Mouse (Mus musculus): ENCODE measurements around the gene E2f1. TPM values are rescaled to one million over a fixed set of nuclear protein-coding genes. Genes with fewer than 3 reads are reported as not detected.

E2f1 gene
- polyA plus RNA-seq, 1 experiment from 2014 or later, result 21.3 TPM

DNA sequence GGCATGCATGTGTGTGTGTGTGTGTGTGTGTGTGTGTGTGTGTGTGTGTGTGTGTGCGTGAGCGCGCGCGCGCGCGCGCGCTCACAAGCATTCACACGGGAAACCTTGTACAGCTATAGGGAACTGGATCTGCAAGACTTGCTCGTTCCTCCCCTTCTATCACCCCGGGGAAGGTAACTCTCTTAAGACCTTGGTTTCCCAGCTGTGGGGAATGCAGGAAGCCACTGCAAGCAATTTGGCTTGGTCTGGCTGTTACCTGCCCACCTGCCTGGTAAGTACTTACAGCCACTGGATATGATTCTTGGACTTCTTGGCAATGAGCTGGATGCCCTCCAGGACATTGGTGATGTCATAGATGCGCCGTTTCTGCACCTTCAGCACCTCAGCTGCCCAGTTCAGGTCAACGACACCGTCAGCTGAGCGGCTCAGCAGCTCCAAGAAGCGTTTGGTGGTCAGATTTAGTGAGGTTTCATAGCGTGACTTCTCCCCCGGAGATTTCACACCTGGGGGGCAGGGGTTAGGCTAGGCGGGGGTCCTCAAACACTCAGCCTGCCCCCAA, 6.0 kb downstream of the E2f1 start:
- Histone ChIP-seq H3K4me1 (replicated peaks; ENCODE audit: control insufficient read depth, insufficient read depth, low read length) (peaks cover 27% of the 10 kb centered on the region), H3K9me3 (ENCODE audit: control insufficient read depth, low read length) (no peaks in the 10 kb centered on the region), H3K9ac (ENCODE audit: low read length) (no peak overlapping the region), H3K4me2 (ENCODE audit: low read depth, low read length) (no peak overlapping the region), H3K36me3 (ENCODE audit: control insufficient read depth, insufficient read depth, low read length) (peaks cover 19% of the 10 kb centered on the region), H3K4me3 (ENCODE audit: low read length) (no peak overlapping the region), H3K27me3 (ENCODE audit: control insufficient read depth, insufficient read depth, low read depth, low read length) (no peaks in the 10 kb centered on the region), H3K27ac (ENCODE audit: low read length) (no peak overlapping the region)
- ATAC-seq (ENCODE audit: low read depth), result no peak
- 81% methylated on average over 22 of the region's 22 CpGs for WGBS

DNA sequence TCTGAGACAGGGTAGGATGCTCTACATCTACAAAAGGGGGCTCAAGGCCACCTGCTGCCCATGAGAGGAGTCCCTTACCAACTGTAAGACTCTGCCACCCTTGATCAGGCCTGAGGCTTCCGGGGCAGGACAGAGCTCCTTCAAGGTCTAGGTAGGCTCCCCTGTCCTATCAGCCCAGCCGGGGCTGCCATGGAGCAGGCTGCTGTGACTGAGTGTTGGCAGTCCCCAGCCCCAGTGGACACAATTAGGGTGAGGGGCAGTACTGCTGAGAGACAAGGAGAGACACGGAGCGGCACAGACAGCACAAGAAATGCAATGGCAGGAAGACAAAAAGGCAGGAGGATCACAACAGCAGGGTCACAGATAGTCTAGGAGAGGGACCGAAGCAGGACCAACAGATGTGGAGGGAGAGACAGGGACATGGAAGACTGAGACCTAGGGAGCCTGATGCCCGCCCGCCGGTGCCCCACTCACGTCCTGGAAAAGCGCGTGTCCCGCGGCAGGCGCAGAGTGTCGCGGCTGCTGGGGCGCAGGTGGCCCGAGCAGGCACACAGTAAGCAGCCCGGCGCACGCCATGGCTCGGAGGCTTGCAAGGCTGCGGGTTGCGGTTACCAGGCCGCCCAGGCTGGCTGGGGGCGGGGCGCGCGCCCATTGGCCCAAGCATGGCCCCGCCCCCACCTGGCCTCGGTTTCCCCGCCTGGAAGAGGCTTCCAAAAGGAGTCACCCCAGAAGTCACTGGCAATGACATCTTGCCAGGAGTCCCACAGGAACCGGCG, 11.2 kb downstream of the E2f1 start, which contains the start of gene Necab3:
Necab3 (minus strand) TSS at position 627 of the 776 bp plus-strand sequence.
- no peak within 1 kb of the TSS for H3K27ac ChIP-seq (ENCODE audit: low read length)
- WGBS, result 12% methylated on average over 34 of the region's 34 CpGs
- peak within 1 kb of the TSS; percentile 13; the same call in 1 of the 2 replicates for H3K9ac ChIP-seq (ENCODE audit: low read length)
- H3K4me1 ChIP-seq (replicated peaks; ENCODE audit: control insufficient read depth, insufficient read depth, low read length), result peaks cover 14% of the 10 kb centered on the region
- H3K4me2 ChIP-seq (ENCODE audit: low read depth, low read length), result peak within 1 kb of the TSS; percentile 55
- no peaks in the 10 kb centered on the region for H3K27me3 ChIP-seq (ENCODE audit: control insufficient read depth, insufficient read depth, low read depth, low read length)
- ATAC-seq (ENCODE audit: low read depth), result peak; percentile 37; the same call in 1 of the 2 replicates
- peaks cover 16% of the 10 kb centered on the region for H3K36me3 ChIP-seq (ENCODE audit: control insufficient read depth, insufficient read depth, low read length)
- peak within 1 kb of the TSS; percentile 27 for H3K4me3 ChIP-seq (ENCODE audit: low read length)
- no peaks in the 10 kb centered on the region for H3K9me3 ChIP-seq (ENCODE audit: control insufficient read depth, low read length)

- Histone ChIP-seq H3K9me3 (ENCODE audit: control insufficient read depth, low read length) (no peaks in the 10 kb centered on the region), H3K4me1 (replicated peaks; ENCODE audit: control insufficient read depth, insufficient read depth, low read length) (peaks cover 20% of the 10 kb centered on the region), H3K4me2 (ENCODE audit: low read depth, low read length) (no peak overlapping the region), H3K4me3 (ENCODE audit: low read length) (no peak overlapping the region), H3K36me3 (ENCODE audit: control insufficient read depth, insufficient read depth, low read length) (peaks cover 7% of the 10 kb centered on the region; the same call in 1 of the 2 replicates), H3K27ac (ENCODE audit: low read length) (no peak overlapping the region), H3K27me3 (ENCODE audit: control insufficient read depth, insufficient read depth, low read depth, low read length) (no peaks in the 10 kb centered on the region), H3K9ac (ENCODE audit: low read length) (no peak overlapping the region)
- no peak for ATAC-seq (ENCODE audit: low read depth)
- WGBS, result 35% methylated on average over 5 of the region's 5 CpGs
Measured at GRCm38 (mm10) chr2:154557184-154557832, 12.4 kb downstream of the E2f1 start.

DNA sequence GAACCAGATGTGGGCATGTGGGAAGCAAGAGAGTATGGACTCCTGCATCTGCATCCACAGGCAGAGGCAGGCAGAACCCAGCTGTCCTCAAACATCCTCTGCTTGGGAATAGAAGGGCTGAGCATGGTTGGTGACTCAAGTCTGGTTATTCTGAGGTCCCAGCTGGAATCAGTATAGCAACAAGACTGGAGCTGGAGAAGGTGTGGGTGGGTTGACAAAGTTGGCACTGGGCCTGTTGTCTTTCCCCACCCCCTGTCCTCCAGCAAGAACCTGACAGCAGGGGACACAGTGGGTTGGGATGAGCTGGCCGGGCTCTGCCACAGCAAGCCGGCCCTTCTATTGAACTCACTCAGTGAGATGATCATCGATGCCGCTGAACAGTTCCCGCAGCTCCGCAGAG, 14.5 kb downstream of the E2f1 start:
- Histone ChIP-seq H3K4me1 (replicated peaks; ENCODE audit: control insufficient read depth, insufficient read depth, low read length) (peaks cover 27% of the 10 kb centered on the region), H3K4me3 (ENCODE audit: low read length) (no peak overlapping the region), H3K27ac (ENCODE audit: low read length) (no peak overlapping the region), H3K9ac (ENCODE audit: low read length) (no peak overlapping the region), H3K4me2 (ENCODE audit: low read depth, low read length) (no peak overlapping the region), H3K27me3 (ENCODE audit: control insufficient read depth, insufficient read depth, low read depth, low read length) (peaks cover 14% of the 10 kb centered on the region), H3K9me3 (ENCODE audit: control insufficient read depth, low read length) (no peaks in the 10 kb centered on the region), H3K36me3 (ENCODE audit: control insufficient read depth, insufficient read depth, low read length) (no peaks in the 10 kb centered on the region; the same call in 1 of the 2 replicates)
- ATAC-seq (ENCODE audit: low read depth), result no peak
- 80% methylated on average over 6 of the region's 6 CpGs for WGBS

- WGBS, result 15% methylated on average over 27 of the region's 27 CpGs
- H3K4me1 ChIP-seq (replicated peaks; ENCODE audit: control insufficient read depth, insufficient read depth, low read length), result peaks cover 24% of the 10 kb centered on the region
- no peaks in the 10 kb centered on the region for H3K9me3 ChIP-seq (ENCODE audit: control insufficient read depth, low read length)
- peak overlapping the region; percentile 49 for H3K4me2 ChIP-seq (ENCODE audit: low read depth, low read length)
- ATAC-seq (ENCODE audit: low read depth), result peak; percentile 74
- H3K27me3 ChIP-seq (ENCODE audit: control insufficient read depth, insufficient read depth, low read depth, low read length), result peaks cover 14% of the 10 kb centered on the region
- no peak overlapping the region for H3K27ac ChIP-seq (ENCODE audit: low read length)
- H3K4me3 ChIP-seq (ENCODE audit: low read length), result peak overlapping the region; percentile 18
- H3K9ac ChIP-seq (ENCODE audit: low read length), result peak overlapping the region; percentile 12
- H3K36me3 ChIP-seq (ENCODE audit: control insufficient read depth, insufficient read depth, low read length), result no peaks in the 10 kb centered on the region
Measured at GRCm38 (mm10) chr2:154552424-154552907, 17.2 kb downstream of the E2f1 start.

DNA sequence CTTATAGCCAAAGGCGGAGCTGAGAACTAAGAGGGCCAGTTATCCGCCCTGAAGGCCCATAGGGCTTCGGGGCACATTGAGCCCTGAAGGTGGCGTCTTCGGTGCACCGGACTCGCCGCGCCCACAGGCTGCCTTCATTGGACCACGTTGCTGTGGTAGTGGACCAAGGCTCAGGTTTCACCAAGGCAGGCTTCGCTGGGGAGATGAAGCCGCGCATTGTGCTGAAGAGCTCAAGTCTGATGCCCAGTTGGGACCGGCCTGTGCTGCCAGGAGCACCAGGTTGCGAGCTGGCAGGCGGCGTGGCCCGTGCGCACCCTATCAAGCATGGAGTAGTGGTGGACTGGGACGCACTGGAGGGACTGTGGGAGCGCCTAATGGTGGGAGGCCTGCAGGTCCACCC, 17.8 kb downstream of the E2f1 start:
- peak overlapping the region; percentile 49 for H3K4me2 ChIP-seq (ENCODE audit: low read depth, low read length)
- H3K27ac ChIP-seq (ENCODE audit: low read length), result no peak overlapping the region
- 39% methylated on average over 21 of the region's 21 CpGs for WGBS
- no peak for ATAC-seq (ENCODE audit: low read depth)
- peak overlapping the region; percentile 12 for H3K9ac ChIP-seq (ENCODE audit: low read length)
- H3K4me3 ChIP-seq (ENCODE audit: low read length), result peak overlapping the region; percentile 18
- no peaks in the 10 kb centered on the region for H3K9me3 ChIP-seq (ENCODE audit: control insufficient read depth, low read length)
- H3K36me3 ChIP-seq (ENCODE audit: control insufficient read depth, insufficient read depth, low read length), result no peaks in the 10 kb centered on the region
- H3K27me3 ChIP-seq (ENCODE audit: control insufficient read depth, insufficient read depth, low read depth, low read length), result peaks cover 14% of the 10 kb centered on the region
- H3K4me1 ChIP-seq (replicated peaks; ENCODE audit: control insufficient read depth, insufficient read depth, low read length), result peaks cover 20% of the 10 kb centered on the region

DNA sequence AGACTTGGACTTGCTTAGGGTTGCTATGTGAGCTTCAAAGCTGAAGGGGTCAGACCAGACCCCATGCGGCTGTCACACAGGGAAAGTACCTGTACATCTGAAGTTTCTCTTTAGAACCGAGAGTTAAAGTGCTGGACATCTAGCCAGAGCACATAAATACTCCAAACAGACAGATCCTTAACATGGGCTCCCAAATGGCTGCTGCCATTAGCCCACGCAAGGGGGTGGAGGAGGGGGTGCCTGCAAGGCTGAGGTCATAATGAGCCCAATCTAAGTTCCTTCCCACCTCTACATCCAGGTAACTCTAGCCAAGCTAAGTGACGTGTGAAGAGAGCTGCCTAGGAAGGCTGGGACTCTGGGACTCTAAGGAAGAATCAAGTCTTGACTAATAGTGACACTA, 18.2 kb downstream of the E2f1 start, which contains the start of gene Actl10:
Actl10 (plus strand) TSS at position 301 of the 400 bp plus-strand sequence.
- Histone ChIP-seq H3K4me1 (replicated peaks; ENCODE audit: control insufficient read depth, insufficient read depth, low read length) (peaks cover 20% of the 10 kb centered on the region), H3K36me3 (ENCODE audit: control insufficient read depth, insufficient read depth, low read length) (no peaks in the 10 kb centered on the region), H3K27ac (ENCODE audit: low read length) (no peak within 1 kb of the TSS), H3K9ac (ENCODE audit: low read length) (peak within 1 kb of the TSS; percentile 12), H3K4me2 (ENCODE audit: low read depth, low read length) (peak within 1 kb of the TSS; percentile 49), H3K27me3 (ENCODE audit: control insufficient read depth, insufficient read depth, low read depth, low read length) (peaks cover 14% of the 10 kb centered on the region), H3K9me3 (ENCODE audit: control insufficient read depth, low read length) (no peaks in the 10 kb centered on the region), H3K4me3 (ENCODE audit: low read length) (peak within 1 kb of the TSS; percentile 18)
- WGBS, result 78% methylated on average over 4 of the region's 4 CpGs
- ATAC-seq (ENCODE audit: low read depth), result no peak

GRCm38 (mm10) chr2:154550937-154551336, 18.8 kb downstream of the E2f1 start:
- Histone ChIP-seq H3K4me1 (replicated peaks; ENCODE audit: control insufficient read depth, insufficient read depth, low read length) (peaks cover 20% of the 10 kb centered on the region), H3K4me3 (ENCODE audit: low read length) (no peak overlapping the region), H3K36me3 (ENCODE audit: control insufficient read depth, insufficient read depth, low read length) (no peaks in the 10 kb centered on the region), H3K27me3 (ENCODE audit: control insufficient read depth, insufficient read depth, low read depth, low read length) (peaks cover 14% of the 10 kb centered on the region), H3K9me3 (ENCODE audit: control insufficient read depth, low read length) (no peaks in the 10 kb centered on the region), H3K9ac (ENCODE audit: low read length) (no peak overlapping the region), H3K27ac (ENCODE audit: low read length) (no peak overlapping the region), H3K4me2 (ENCODE audit: low read depth, low read length) (no peak overlapping the region)
- no peak for ATAC-seq (ENCODE audit: low read depth)
- 70% methylated on average over 2 of the region's 2 CpGs for WGBS

- H3K27me3 ChIP-seq (ENCODE audit: control insufficient read depth, insufficient read depth, low read depth, low read length), result peaks cover 14% of the 10 kb centered on the region
- H3K27ac ChIP-seq (ENCODE audit: low read length), result no peak overlapping the region
- no peaks in the 10 kb centered on the region for H3K36me3 ChIP-seq (ENCODE audit: control insufficient read depth, insufficient read depth, low read length)
- H3K4me1 ChIP-seq (replicated peaks; ENCODE audit: control insufficient read depth, insufficient read depth, low read length), result peaks cover 20% of the 10 kb centered on the region
- peak overlapping the region; percentile 95 for H3K4me2 ChIP-seq (ENCODE audit: low read depth, low read length)
- H3K4me3 ChIP-seq (ENCODE audit: low read length), result peak overlapping the region; percentile 48
- H3K9me3 ChIP-seq (ENCODE audit: control insufficient read depth, low read length), result no peaks in the 10 kb centered on the region
- no peak overlapping the region for H3K9ac ChIP-seq (ENCODE audit: low read length)
- WGBS, result 12% methylated on average over 20 of the region's 20 CpGs
- ATAC-seq (ENCODE audit: low read depth), result no peak
Measured at GRCm38 (mm10) chr2:154549886-154550189, 19.9 kb downstream of the E2f1 start.
